Mouse (Mus musculus): Measurements from ENCODE around the gene Olfr1344.
"Not testable (repeated sequence)": the region's sequence is repeated elsewhere in the genome, so short reads cannot be mapped to it uniquely, and the experiment has no call there.

The Olfr1344 gene

GRCm38 (mm10) chr7:6438388-6438787, at the start of gene Olfr1344:
TSS of gene Olfr1344 (plus strand) at chr7:6438688.
- no peak for DNase-seq (ENCODE audit: low spot score)

GRCm38 (mm10) chr7:6388971-6389370, 49.5 kb upstream of the Olfr1344 start:
- no peak for DNase-seq (ENCODE audit: low spot score)

GRCm38 (mm10) chr7:6389449-6389848, 49.0 kb upstream of the Olfr1344 start:
- DNase-seq (ENCODE audit: low spot score), result no peak

- peak; percentile 71 for DNase-seq (ENCODE audit: low spot score)
These were observed 40.2 kb upstream of the Olfr1344 start, which contains the start of gene Smim17 for GRCm38 (mm10) chr7:6397996-6398975. TSS of gene Smim17 (plus strand) at chr7:6398715.

- DNase-seq (ENCODE audit: low spot score), result peak; percentile 86
These were observed 28.4 kb upstream of the Olfr1344 start, which contains the start of gene Gm20715 for GRCm38 (mm10) chr7:6410043-6410442. TSS of gene Gm20715 (plus strand) at chr7:6410277.

- peak; percentile 32 for DNase-seq (ENCODE audit: low spot score)
These were observed 23.7 kb upstream of the Olfr1344 start for GRCm38 (mm10) chr7:6414626-6415441.

- no peak for DNase-seq (ENCODE audit: low spot score)
These were observed 23.1 kb upstream of the Olfr1344 start for GRCm38 (mm10) chr7:6415442-6415787.

- peak; percentile 27 for DNase-seq (ENCODE audit: low spot score)
These were observed 18.6 kb upstream of the Olfr1344 start for GRCm38 (mm10) chr7:6419894-6420293.

- no peak for DNase-seq (ENCODE audit: low spot score)
These were observed 9.1 kb upstream of the Olfr1344 start for GRCm38 (mm10) chr7:6429381-6429780.

GRCm38 (mm10) chr7:6430342-6430741, 8.1 kb upstream of the Olfr1344 start:
- DNase-seq (ENCODE audit: low spot score), result peak; percentile 24

- no peak for DNase-seq (ENCODE audit: low spot score)
These were observed 2.7 kb downstream of the Olfr1344 start for GRCm38 (mm10) chr7:6441173-6441572.

GRCm38 (mm10) chr7:6447771-6448170, 9.3 kb downstream of the Olfr1344 start:
- DNase-seq (ENCODE audit: low spot score), result no peak

GRCm38 (mm10) chr7:6455868-6456267, 17.4 kb downstream of the Olfr1344 start, which contains the start of gene Olfr1336:
TSS of gene Olfr1336 (plus strand) at chr7:6456168.
- no peak for DNase-seq (ENCODE audit: low spot score)

- DNase-seq (ENCODE audit: low spot score), result no peak
These were observed 17.9 kb downstream of the Olfr1344 start for GRCm38 (mm10) chr7:6456399-6456798.

GRCm38 (mm10) chr7:6466951-6467350, 28.5 kb downstream of the Olfr1344 start, which contains the start of gene Olfr1346:
TSS of gene Olfr1346 (plus strand) at chr7:6467101.
- no peak for DNase-seq (ENCODE audit: low spot score)

GRCm38 (mm10) chr7:6477633-6478032, 39.1 kb downstream of the Olfr1344 start:
- not testable (repeated sequence) for DNase-seq (ENCODE audit: low spot score)

- DNase-seq (ENCODE audit: low spot score), result no peak
These were observed 48.4 kb downstream of the Olfr1344 start, which contains the start of gene Olfr5 for GRCm38 (mm10) chr7:6486841-6487240. TSS of gene Olfr5 (minus strand) at chr7:6486941.

Measured in layer of hippocampus, adult 11-12 months (tissue).